Mouse (Mus musculus): ENCODE measurements around the gene Rpl22. TPM values are rescaled to one million over a fixed set of nuclear protein-coding genes. Genes with fewer than 3 reads are reported as not detected.

The Rpl22 gene
- polyA plus RNA-seq, 1 experiment: 8.7 TPM

DNA sequence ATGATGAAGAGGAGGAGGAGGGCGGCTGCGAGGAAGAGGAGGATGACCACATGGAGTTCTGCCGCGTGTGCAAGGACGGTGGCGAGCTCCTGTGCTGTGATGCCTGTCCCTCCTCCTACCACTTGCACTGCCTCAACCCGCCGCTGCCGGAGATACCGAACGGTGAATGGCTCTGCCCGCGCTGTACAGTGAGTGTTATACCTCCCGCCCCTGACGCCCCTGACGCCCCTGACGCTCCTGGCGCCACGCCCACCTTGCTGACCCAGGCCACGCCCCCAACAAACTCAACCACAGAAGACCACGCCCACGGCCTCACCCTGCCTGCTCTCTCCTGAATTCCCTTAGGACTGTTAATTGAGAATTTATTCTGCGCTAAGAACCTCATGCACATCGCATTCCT lies 35.3 kb downstream of the Rpl22 start:
- peaks cover 10% of the 10 kb centered on the region for H3K4me1 ChIP-seq (ENCODE audit: control insufficient read depth, insufficient read depth, insufficient read length, low read length)
- H3K4me3 ChIP-seq (ENCODE audit: low read depth, low read length): 0 out of 2 replicates have a peak overlapping the region, but pooled peaks have one; percentile 11
- H3K27ac ChIP-seq (ENCODE audit: insufficient read depth, low read depth, low read length): no peak overlapping the region
- WGBS: 2% methylated on average over 24 of the region's 24 CpGs
- H3K36me3 ChIP-seq (ENCODE audit: control insufficient read depth, insufficient read depth, low read length): no peaks in the 10 kb centered on the region
- TF ChIP-seq CTCF (IDR thresholded peaks at IDR 0.05; ENCODE audit: extremely low read depth, insufficient read length, insufficient replicate concordance, low read depth, low read length): no peak
- no peak for TF ChIP-seq POLR2A (IDR thresholded peaks at IDR 0.05; ENCODE audit: low read depth, low read length)
- no peaks in the 10 kb centered on the region for H3K27me3 ChIP-seq (ENCODE audit: control insufficient read depth, insufficient read depth, low read length)

DNA sequence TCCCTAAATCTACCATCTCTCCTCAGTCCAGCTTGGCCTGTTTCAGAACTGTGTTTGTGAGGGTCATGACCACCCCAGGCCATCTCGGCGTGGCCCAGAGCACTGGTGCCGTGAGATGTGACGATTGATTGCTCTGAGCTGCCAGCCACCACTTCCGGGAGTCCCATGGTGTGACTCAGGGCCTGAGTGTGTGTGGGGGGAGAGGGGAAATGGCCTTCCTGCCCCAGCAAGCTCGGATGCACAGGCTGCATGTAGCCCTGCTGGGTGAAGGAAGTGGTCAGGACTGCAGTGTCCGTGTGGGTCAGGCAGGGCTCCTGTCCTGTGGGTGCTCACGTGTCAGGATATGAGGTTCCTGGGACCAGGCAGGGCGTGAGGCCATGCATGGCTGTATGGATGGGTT lies 36.6 kb downstream of the Rpl22 start:
- Histone ChIP-seq H3K4me3 (ENCODE audit: low read depth, low read length) (no peak overlapping the region), H3K36me3 (ENCODE audit: control insufficient read depth, insufficient read depth, low read length) (no peaks in the 10 kb centered on the region), H3K27me3 (ENCODE audit: control insufficient read depth, insufficient read depth, low read length) (no peaks in the 10 kb centered on the region), H3K4me1 (ENCODE audit: control insufficient read depth, insufficient read depth, insufficient read length, low read length) (peaks cover 10% of the 10 kb centered on the region), H3K27ac (ENCODE audit: insufficient read depth, low read depth, low read length) (no peak overlapping the region)
- TF ChIP-seq CTCF (IDR thresholded peaks at IDR 0.05; ENCODE audit: extremely low read depth, insufficient read length, insufficient replicate concordance, low read depth, low read length) (no peak), POLR2A (IDR thresholded peaks at IDR 0.05; ENCODE audit: low read depth, low read length) (no peak)
- 50% methylated on average over 9 of the region's 9 CpGs for WGBS

DNA sequence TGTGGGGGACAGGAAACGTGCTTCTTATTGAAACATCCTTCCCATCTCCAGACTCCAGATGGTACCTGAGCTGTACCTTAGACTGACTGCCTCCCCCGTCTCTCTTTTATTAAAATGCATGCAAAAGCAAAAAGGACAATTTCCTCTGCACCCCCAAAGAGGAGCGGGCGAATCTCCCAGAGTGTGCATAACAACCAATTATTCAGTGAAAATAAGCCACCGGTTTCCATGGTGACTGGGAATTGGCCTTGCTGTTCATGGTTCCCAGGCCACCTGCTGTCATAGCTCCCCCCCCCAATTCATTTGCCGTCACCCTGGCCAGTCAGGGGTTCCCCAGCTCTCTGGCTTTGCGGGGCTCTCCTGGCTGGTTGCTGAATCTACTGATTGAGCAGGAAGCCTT lies 39.7 kb downstream of the Rpl22 start:
- no peak for TF ChIP-seq CTCF (IDR thresholded peaks at IDR 0.05; ENCODE audit: extremely low read depth, insufficient read length, insufficient replicate concordance, low read depth, low read length)
- no peak for TF ChIP-seq POLR2A (IDR thresholded peaks at IDR 0.05; ENCODE audit: low read depth, low read length)
- no peak overlapping the region for H3K4me3 ChIP-seq (ENCODE audit: low read depth, low read length)
- no peaks in the 10 kb centered on the region for H3K27me3 ChIP-seq (ENCODE audit: control insufficient read depth, insufficient read depth, low read length)
- H3K27ac ChIP-seq (ENCODE audit: insufficient read depth, low read depth, low read length): no peak overlapping the region
- WGBS: 72% methylated on average over 7 of the region's 7 CpGs
- H3K36me3 ChIP-seq (ENCODE audit: control insufficient read depth, insufficient read depth, low read length): no peaks in the 10 kb centered on the region
- peaks cover 10% of the 10 kb centered on the region for H3K4me1 ChIP-seq (ENCODE audit: control insufficient read depth, insufficient read depth, insufficient read length, low read length)

DNA sequence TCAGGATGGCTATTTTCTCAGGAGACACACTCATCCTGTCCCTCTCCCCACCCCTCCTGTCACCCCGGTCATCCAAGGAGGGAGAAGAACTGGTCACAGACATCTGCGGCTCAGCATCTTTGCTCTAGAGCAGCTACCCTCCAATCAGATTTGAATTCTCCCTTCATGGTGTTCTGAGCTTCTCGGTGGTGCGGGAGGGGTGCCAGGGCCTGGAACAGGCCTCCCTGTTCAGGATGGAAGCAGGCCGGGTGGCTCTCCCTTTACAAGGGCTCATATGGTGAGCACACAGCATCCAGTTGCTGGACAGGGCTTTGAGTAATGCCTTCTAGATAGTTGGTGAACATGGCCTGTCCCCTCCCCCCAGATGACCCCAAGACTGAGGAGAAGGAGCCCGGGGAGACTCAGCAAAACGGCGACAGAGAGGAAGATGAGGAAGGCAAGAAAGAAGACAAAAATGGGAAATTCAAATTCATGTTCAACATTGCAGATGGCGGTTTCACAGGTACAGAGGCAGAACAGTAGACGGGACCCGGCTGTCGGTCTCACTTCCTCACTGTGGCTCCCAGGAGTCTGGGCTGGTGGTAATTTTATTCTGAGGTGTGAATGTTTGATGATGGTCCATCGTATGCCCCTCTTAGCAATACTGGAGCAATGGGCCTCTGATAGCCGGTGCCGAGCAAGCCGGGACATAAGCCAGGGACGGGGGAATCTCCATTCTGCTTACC lies 57.1 kb downstream of the Rpl22 start:
- Histone ChIP-seq H3K4me3 (ENCODE audit: low read depth, low read length) (no peak overlapping the region), H3K36me3 (ENCODE audit: control insufficient read depth, insufficient read depth, low read length) (no peaks in the 10 kb centered on the region), H3K4me1 (ENCODE audit: control insufficient read depth, insufficient read depth, insufficient read length, low read length) (no peaks in the 10 kb centered on the region), H3K27ac (ENCODE audit: insufficient read depth, low read depth, low read length) (no peak overlapping the region), H3K27me3 (ENCODE audit: control insufficient read depth, insufficient read depth, low read length) (no peaks in the 10 kb centered on the region)
- WGBS: 81% methylated on average over 17 of the region's 17 CpGs
- TF ChIP-seq POLR2A (IDR thresholded peaks at IDR 0.05; ENCODE audit: low read depth, low read length): no peak
- no peak for TF ChIP-seq CTCF (IDR thresholded peaks at IDR 0.05; ENCODE audit: extremely low read depth, insufficient read length, insufficient replicate concordance, low read depth, low read length)

Other genes starting within 250 kb of the Rpl22 start
- gene Tnfrsf25, start 209.8 kb upstream of the Rpl22 start, polyA plus RNA-seq (2012; rRNA removed): 1.9 and 3.8 TPM in 2 replicates
- 124 and 572 TPM in 2 replicates for gene Espn, start 173.4 kb upstream of the Rpl22 start, polyA plus RNA-seq (2012; rRNA removed)
- gene Hes2, start 166.9 kb upstream of the Rpl22 start, polyA plus RNA-seq (2012; rRNA removed): 8.3 and 51.7 TPM in 2 replicates
- 30.0 and 33.4 TPM in 2 replicates for gene Acot7, start 147.6 kb upstream of the Rpl22 start, polyA plus RNA-seq (2012; rRNA removed)
- gene Gpr153, start 51.5 kb upstream of the Rpl22 start, polyA plus RNA-seq (2012; rRNA removed): 9.4 and 11.6 TPM in 2 replicates
- gene Hes3, start 34.1 kb upstream of the Rpl22 start, polyA plus RNA-seq (2012; rRNA removed): not detected in 2 replicates
- gene Icmt, start 28.5 kb upstream of the Rpl22 start, polyA plus RNA-seq (2012; rRNA removed): 16.5 and 26.5 TPM in 2 replicates
- gene Rnf207, start 6.7 kb upstream of the Rpl22 start, polyA plus RNA-seq (2012; rRNA removed): 2.1 and 3.7 TPM in 2 replicates
- gene Chd5, start 12.9 kb downstream of the Rpl22 start, polyA plus RNA-seq (2012; rRNA removed): 0.34 and 0.67 TPM in 2 replicates
- gene Nphp4, start 151.0 kb downstream of the Rpl22 start, polyA plus RNA-seq (2012; rRNA removed): 0.60 and 0.68 TPM in 2 replicates
- 2.1 and 4.3 TPM in 2 replicates for gene Kcnab2, start 152.1 kb downstream of the Rpl22 start, polyA plus RNA-seq (2012; rRNA removed)

Data from small intestine, adult 2 months (tissue).